Comparison of ENCODE assay signal across 25 mouse cellular contexts in genomic region chr14:98141758-98142157, GRCm38 (mm10).
"Had no signal": no experiment of that assay in that cellular context is flagged by ENCODE, and none has a peak within 500 bp of the region (broad histone marks: within the 10 kb centered on the region; RNA-seq: fewer than 3 reads in every experiment).

No protein-coding gene starts in this region.

- H3K4me3 ChIP-seq: gastrocnemius, adult 2 months; heart, adult 2 months; heart, embryonic 13.5 days; heart, embryonic 15.5 days; hindbrain, embryonic 13.5 days; hindbrain, embryonic 15.5 days; limb, embryonic 13.5 days; limb, embryonic 15.5 days; liver, embryonic 12.5 days had no signal

- H3K27ac ChIP-seq: gastrocnemius, adult 2 months; heart, adult 2 months; heart, embryonic 13.5 days; heart, embryonic 15.5 days; hindbrain, embryonic 13.5 days; hindbrain, embryonic 15.5 days; hindbrain, postnatal 0 days; limb, embryonic 13.5 days; limb, embryonic 15.5 days; liver, embryonic 12.5 days; liver, embryonic 14.5 days had no signal

- H3K27me3 ChIP-seq: heart, embryonic 13.5 days; heart, embryonic 15.5 days; hindbrain, embryonic 13.5 days; hindbrain, embryonic 15.5 days; limb, embryonic 13.5 days; limb, embryonic 15.5 days; liver, embryonic 12.5 days had no signal

- H3K4me2 ChIP-seq: heart, embryonic 11.5 days; heart, embryonic 13.5 days; heart, embryonic 15.5 days; hindbrain, embryonic 13.5 days; hindbrain, embryonic 15.5 days; limb, embryonic 13.5 days; limb, embryonic 15.5 days; liver, embryonic 12.5 days had no signal

- H3K4me1 ChIP-seq: heart, embryonic 15.5 days; limb, embryonic 15.5 days; liver, embryonic 12.5 days had no signal

- DNase-seq: gastrocnemius, adult 2 months; gastrocnemius, postnatal 10 days; gastrocnemius, postnatal 36 days; heart, adult 2 months; heart, postnatal 14 days; heart, postnatal 36 days; kidney, adult 11 months; kidney, adult 2 months; kidney, adult 9 months; kidney, postnatal 10 days; kidney, postnatal 36 days; layer of hippocampus, adult 9-11 months; layer of hippocampus, postnatal 36 days; left cerebral cortex, postnatal 4 days had no signal

- ATAC-seq: hindbrain, postnatal 0 days; intestine, embryonic 16.5 days; liver, embryonic 12.5 days had no signal

- H3K36me3 ChIP-seq: heart, embryonic 13.5 days; heart, embryonic 15.5 days; hindbrain, embryonic 13.5 days; hindbrain, embryonic 15.5 days; limb, embryonic 13.5 days; limb, embryonic 15.5 days; liver, embryonic 12.5 days had no signal

- H3K9me3 ChIP-seq: heart, embryonic 13.5 days; heart, embryonic 15.5 days; hindbrain, embryonic 13.5 days; hindbrain, embryonic 15.5 days; limb, embryonic 13.5 days; limb, embryonic 15.5 days; liver, embryonic 12.5 days had no signal

- H3K9ac ChIP-seq: heart, embryonic 13.5 days; heart, embryonic 15.5 days; hindbrain, embryonic 13.5 days; hindbrain, embryonic 15.5 days; limb, embryonic 13.5 days; limb, embryonic 15.5 days; liver, embryonic 12.5 days; liver, embryonic 14.5 days had no signal
